In genomic region chr15:96287976-96288835, GRCm38 (mm10) we compare ENCODE assay signal across 7 mouse cellular contexts. TPM values are rescaled to one million over a fixed set of nuclear protein-coding genes. Genes with fewer than 3 reads are reported as not detected.
DNase-seq lines count a peak whose midpoint lies in the region; ATAC-seq and TF ChIP-seq lines count a peak whose summit lies in the region.

No protein-coding gene starts in this region.

- WGBS in hindbrain, postnatal 0 days = under 1% methylated on average over 78 of the region's 97 CpGs
- under 1% methylated on average over 84 of the region's 97 CpGs for WGBS in midbrain, embryonic 12.5 days
- WGBS in spleen, adult 2 months = 3% methylated on average over 81 of the region's 97 CpGs

- no peaks in the 10 kb centered on the region for H3K9me3 ChIP-seq in hindbrain, postnatal 0 days (ENCODE audit: low read length)
- no peaks in the 10 kb centered on the region for H3K9me3 ChIP-seq in midbrain, embryonic 12.5 days

- ATAC-seq in hindbrain, postnatal 0 days = no peak
- ATAC-seq in midbrain, embryonic 12.5 days (ENCODE audit: low FRiP score, low read depth) = no peak

- TF ChIP-seq CTCF in gastrocnemius, adult 2 months (IDR thresholded peaks at IDR 0.05) = no peak
- no peak for TF ChIP-seq CTCF in hindbrain, postnatal 0 days (IDR thresholded peaks at IDR 0.05; ENCODE audit: low read depth)
- no peak for TF ChIP-seq CTCF in spleen, adult 2 months (IDR thresholded peaks at IDR 0.05; ENCODE audit: extremely low read depth, insufficient read depth, insufficient read length, insufficient replicate concordance)

- H3K9ac ChIP-seq in hindbrain, postnatal 0 days (replicated peaks; ENCODE audit: low read length) = peak overlapping the region; percentile 100
- peak overlapping the region; percentile 100 for H3K9ac ChIP-seq in midbrain, embryonic 12.5 days (replicated peaks)

- H3K4me1 ChIP-seq in hindbrain, postnatal 0 days (ENCODE audit: insufficient read depth, low read length) = 0 out of 2 replicates have a peak, but pooled peaks cover 3% of the 10 kb centered on the region
- peaks cover 18% of the 10 kb centered on the region for H3K4me1 ChIP-seq in midbrain, embryonic 12.5 days
- H3K4me1 ChIP-seq in spleen, adult 2 months (ENCODE audit: control insufficient read depth, insufficient read depth, insufficient read length) = no peaks in the 10 kb centered on the region; the same call in none of the 2 replicates

- peak overlapping the region; percentile 71 for H3K4me2 ChIP-seq in hindbrain, postnatal 0 days (ENCODE audit: low read depth, low read length)
- peak overlapping the region; percentile 82 for H3K4me2 ChIP-seq in midbrain, embryonic 12.5 days (replicated peaks)

- intact Hi-C loops in gastrocnemius, adult 2 months (cut with DNase I) = loop anchor here (2.0 to 10.0 kb wide), 5 partner anchors 173 to 523 kb away; partner anchors contain the start of genes Ano6 and Scaf11
- intact Hi-C loops in left cerebral cortex, postnatal 14 days (cut with DNase I) = loop anchor here (10.0 kb wide), 3 partner anchors 263 to 523 kb away; no protein-coding TSS in a partner anchor

- peak overlapping the region; percentile 96 for H3K27ac ChIP-seq in gastrocnemius, adult 2 months
- H3K27ac ChIP-seq in hindbrain, postnatal 0 days = peak overlapping the region; percentile 100
- peak overlapping the region; percentile 100 for H3K27ac ChIP-seq in midbrain, embryonic 12.5 days (replicated peaks)
- peak overlapping the region; percentile 100 for H3K27ac ChIP-seq in spleen, adult 2 months (ENCODE audit: insufficient read depth, low read length)

- H3K27me3 ChIP-seq in hindbrain, postnatal 0 days (ENCODE audit: insufficient read depth, low read length) = no peaks in the 10 kb centered on the region
- H3K27me3 ChIP-seq in midbrain, embryonic 12.5 days = no peaks in the 10 kb centered on the region
- H3K27me3 ChIP-seq in spleen, adult 2 months (ENCODE audit: control insufficient read depth, insufficient read depth, low read length) = no peaks in the 10 kb centered on the region

- no peak for TF ChIP-seq POLR2A in spleen, adult 2 months (IDR thresholded peaks at IDR 0.05; ENCODE audit: low read depth, low read length)

- peak; percentile 59 for DNase-seq in T-cell, adult 2 months (ENCODE audit: low spot score)
- DNase-seq in cerebellum, adult 9-11 months = peak; percentile 58
- peak; percentile 67 for DNase-seq in gastrocnemius, adult 2 months
- DNase-seq in hindbrain, postnatal 0 days (ENCODE audit: low spot score) = peak; percentile 67
- peak; percentile 18 to 41 for DNase-seq in left cerebral cortex, postnatal 14 days (ENCODE audit: low spot score in 2 of 2)
- DNase-seq in spleen, adult 2 months (ENCODE audit: low read depth in 1 of 2, low spot score in 2 of 2) = peak in 1 of 2 experiments; percentile 50

- H3K36me3 ChIP-seq in hindbrain, postnatal 0 days (ENCODE audit: insufficient read depth, low read length) = no peaks in the 10 kb centered on the region
- H3K36me3 ChIP-seq in midbrain, embryonic 12.5 days = no peaks in the 10 kb centered on the region
- H3K36me3 ChIP-seq in spleen, adult 2 months (ENCODE audit: control insufficient read depth, insufficient read depth, low read length) = no peaks in the 10 kb centered on the region

- H3K4me3 ChIP-seq in gastrocnemius, adult 2 months = peak overlapping the region; percentile 79
- H3K4me3 ChIP-seq in hindbrain, postnatal 0 days (ENCODE audit: low read length) = peak overlapping the region; percentile 95
- peak overlapping the region; percentile 94 for H3K4me3 ChIP-seq in midbrain, embryonic 12.5 days
- H3K4me3 ChIP-seq in spleen, adult 2 months (ENCODE audit: extremely low read depth, insufficient read depth, insufficient read length) = peak overlapping the region; percentile 98

RNA-seq across cellular contexts. Expression of gene Arid2, which starts 0.9 kb away (rescaled TPM):
- 10 to 100 TPM; 13.1 to 13.2 TPM for total RNA-seq in gastrocnemius, adult 2 months (2021)
- total RNA-seq in hindbrain, postnatal 0 days (2014; rRNA removed) = 35.0 and 38.4 TPM in 2 replicates
- 11.2 and 11.5 TPM in 2 replicates for polyA plus RNA-seq in hindbrain, postnatal 0 days (2015; fragmentation: Nextera tagmentation; extraction: Ambion mirVana)
- total RNA-seq in left cerebral cortex, postnatal 14 days (2021) = 10 to 100 TPM; 40.1 to 41.2 TPM
- 35.1 and 37.5 TPM in 2 replicates for polyA plus RNA-seq in midbrain, embryonic 12.5 days (2016; fragmentation: Nextera tagmentation; extraction: Ambion mirVana)
- 12.1 and 14.1 TPM in 2 replicates for polyA plus RNA-seq in spleen, adult 2 months (2012; rRNA removed)
